Mouse (Mus musculus) intestine, embryonic 16.5 days (tissue): ENCODE results near the gene Ugt1a5. TPM values are rescaled to one million over a fixed set of nuclear protein-coding genes. Genes with fewer than 3 reads are reported as not detected.

ENCODE experiments used
- ATAC-seq: fragments of 200-750 bp; cut with Nextera tagmentation; 2 replicates; pipeline ENCODE4 v1.8.0; 2017; ENCODE audit warnings: moderate TSS enrichment, moderate library complexity
- H3K27ac ChIP-seq: fragments of 300-500 bp; sonication (generic); 2 replicates; pipeline ENCODE4 v1.5.1; 2014; ENCODE audit warnings: mild to moderate bottlenecking, low read length
- H3K27me3 ChIP-seq: fragments of 300-500 bp; sonication (generic); replicated peaks from 2 replicates; pipeline ENCODE4 v1.6.1; 2014; ENCODE audit warnings: low read length, control low read depth, mixed read lengths; ENCODE audit not compliant: control insufficient read depth, insufficient read depth
- H3K36me3 ChIP-seq: fragments of 300-500 bp; sonication (generic); 2 replicates; pipeline ENCODE4 v1.6.1; 2014; ENCODE audit warnings: low read length, control low read depth; ENCODE audit not compliant: control insufficient read depth, insufficient read depth
- H3K4me1 ChIP-seq: fragments of 300-500 bp; sonication (generic); 2 replicates; pipeline ENCODE4 v1.6.1; 2014; ENCODE audit warnings: low read length, control low read depth, mixed read lengths; ENCODE audit not compliant: control insufficient read depth, insufficient read depth
- H3K4me2 ChIP-seq: fragments of 300-500 bp; sonication (generic); 2 replicates; pipeline ENCODE4 v1.6.1; 2014; ENCODE audit warnings: low read depth, low read length, control low read depth
- H3K4me3 ChIP-seq: fragments of 300-500 bp; sonication (generic); 2 replicates; pipeline ENCODE4 v1.5.1; 2014; ENCODE audit warnings: mild to moderate bottlenecking, low read length
- H3K9ac ChIP-seq: fragments of 300-500 bp; sonication (generic); 2 replicates; pipeline ENCODE4 v1.6.1; 2014; ENCODE audit warnings: low read depth, low read length
- H3K9me3 ChIP-seq: fragments of 300-500 bp; sonication (generic); 2 replicates; pipeline ENCODE4 v1.6.1; 2016; ENCODE audit warnings: low read length, control low read depth; ENCODE audit not compliant: control insufficient read depth
- WGBS: fragments of 180-500 bp; shearing (Covaris S2); extraction: QIAGEN DNeasy Blood & Tissue Kit; methylation state at CpG from one replicate; pipeline ENCODE4 v1.1.7; 2014; 5-methylcytosine and 5-hydroxymethylcytosine counted together
- polyA plus RNA-seq: library from polyadenylated mRNA; unstranded; fragments of >200 nt; fragmentation: Nextera tagmentation; extraction: Ambion mirVana; gene quantifications from 2 replicates; pipeline ENCODE4 v1.2.1, GENCODE M21; 2015

Gene Ugt1a5
- polyA plus RNA-seq, 1 experiment from 2014 or later, result not detected

- H3K9me3 ChIP-seq, result no peaks in the 10 kb centered on the region
- H3K27ac ChIP-seq, result no peak overlapping the region
- no peaks in the 10 kb centered on the region for H3K27me3 ChIP-seq
- H3K4me3 ChIP-seq, result no peak overlapping the region
- no peaks in the 10 kb centered on the region for H3K36me3 ChIP-seq
- ATAC-seq, result no peak
- 74% methylated on average over 5 of the region's 5 CpGs for WGBS
- H3K9ac ChIP-seq, result no peak overlapping the region
- no peak overlapping the region for H3K4me2 ChIP-seq
- H3K4me1 ChIP-seq, result no peaks in the 10 kb centered on the region
These were observed 20.6 kb downstream of the Ugt1a5 start for GRCm38 (mm10) chr1:88186325-88186935.

DNA sequence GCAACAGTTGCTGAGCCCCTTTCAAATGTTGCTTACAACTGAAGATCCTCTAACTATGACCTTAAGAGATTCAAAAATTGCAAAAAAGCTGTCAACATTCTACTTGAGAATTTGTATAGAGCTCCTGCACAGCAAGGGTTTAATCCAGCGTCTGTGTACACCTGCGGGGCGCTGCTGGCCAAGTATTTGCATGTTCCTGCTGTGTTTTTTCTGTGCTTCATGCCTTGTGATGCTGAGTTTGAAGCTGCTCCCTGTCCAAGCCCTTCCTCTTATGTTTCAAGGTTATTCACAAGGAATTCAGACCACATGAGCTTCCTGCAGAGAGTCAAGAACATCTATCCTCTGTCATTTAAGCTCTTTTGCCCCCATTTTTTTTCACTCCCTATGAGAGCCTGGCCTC is 26.3 kb downstream of the Ugt1a5 start:
- no peaks in the 10 kb centered on the region for H3K4me1 ChIP-seq
- no peaks in the 10 kb centered on the region for H3K27me3 ChIP-seq
- no peaks in the 10 kb centered on the region for H3K9me3 ChIP-seq
- no peak for ATAC-seq
- H3K9ac ChIP-seq, result no peak overlapping the region
- 75% methylated on average over 3 of the region's 3 CpGs for WGBS
- H3K4me3 ChIP-seq, result no peak overlapping the region
- H3K27ac ChIP-seq, result no peak overlapping the region
- H3K36me3 ChIP-seq, result no peaks in the 10 kb centered on the region
- H3K4me2 ChIP-seq, result no peak overlapping the region

GRCm38 (mm10) chr1:88195687-88196086 is 29.9 kb downstream of the Ugt1a5 start:
- no peak for ATAC-seq
- H3K4me2 ChIP-seq, result no peak overlapping the region
- no peaks in the 10 kb centered on the region for H3K27me3 ChIP-seq
- H3K9ac ChIP-seq, result no peak overlapping the region
- H3K36me3 ChIP-seq, result no peaks in the 10 kb centered on the region
- no peak overlapping the region for H3K4me3 ChIP-seq
- no peaks in the 10 kb centered on the region for H3K4me1 ChIP-seq
- 92% methylated on average over 1 of the region's 1 CpGs for WGBS
- no peaks in the 10 kb centered on the region for H3K9me3 ChIP-seq
- no peak overlapping the region for H3K27ac ChIP-seq

DNA sequence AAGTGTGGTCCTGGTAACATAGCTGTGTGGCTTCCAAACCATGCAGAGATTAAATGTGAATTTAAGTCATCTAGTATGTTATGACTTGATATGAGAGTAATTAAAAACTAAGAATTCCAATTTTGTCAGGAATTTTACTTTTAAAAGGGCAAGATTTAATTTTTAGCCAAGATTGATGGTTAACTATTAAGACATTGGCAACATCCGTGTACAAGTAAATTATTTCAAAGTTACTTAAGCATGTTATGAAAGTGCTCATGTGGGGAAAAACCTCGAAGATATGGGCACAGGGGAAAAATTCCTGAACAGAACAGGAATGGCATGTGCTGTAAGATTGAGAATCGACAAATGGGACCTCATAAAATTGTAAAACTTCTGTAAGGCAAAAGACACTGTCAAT is 31.6 kb downstream of the Ugt1a5 start:
- H3K4me2 ChIP-seq, result no peak overlapping the region
- no peak overlapping the region for H3K9ac ChIP-seq
- H3K4me1 ChIP-seq, result no peaks in the 10 kb centered on the region
- H3K27ac ChIP-seq, result no peak overlapping the region
- H3K36me3 ChIP-seq, result no peaks in the 10 kb centered on the region
- no peaks in the 10 kb centered on the region for H3K9me3 ChIP-seq
- no peaks in the 10 kb centered on the region for H3K27me3 ChIP-seq
- ATAC-seq, result no peak
- H3K4me3 ChIP-seq, result no peak overlapping the region
- WGBS, result 72% methylated on average over 3 of the region's 3 CpGs

- no peak overlapping the region for H3K9ac ChIP-seq
- H3K9me3 ChIP-seq, result peaks cover 3% of the 10 kb centered on the region; the same call in 1 of the 2 replicates
- H3K36me3 ChIP-seq, result no peaks in the 10 kb centered on the region
- no peak overlapping the region for H3K27ac ChIP-seq
- no peak for ATAC-seq
- no peaks in the 10 kb centered on the region for H3K27me3 ChIP-seq
- no peaks in the 10 kb centered on the region for H3K4me1 ChIP-seq
- WGBS, result 58% methylated on average over 2 of the region's 2 CpGs
- no peak overlapping the region for H3K4me2 ChIP-seq
- H3K4me3 ChIP-seq, result no peak overlapping the region
These were observed 34.2 kb downstream of the Ugt1a5 start for GRCm38 (mm10) chr1:88199996-88200395.

DNA sequence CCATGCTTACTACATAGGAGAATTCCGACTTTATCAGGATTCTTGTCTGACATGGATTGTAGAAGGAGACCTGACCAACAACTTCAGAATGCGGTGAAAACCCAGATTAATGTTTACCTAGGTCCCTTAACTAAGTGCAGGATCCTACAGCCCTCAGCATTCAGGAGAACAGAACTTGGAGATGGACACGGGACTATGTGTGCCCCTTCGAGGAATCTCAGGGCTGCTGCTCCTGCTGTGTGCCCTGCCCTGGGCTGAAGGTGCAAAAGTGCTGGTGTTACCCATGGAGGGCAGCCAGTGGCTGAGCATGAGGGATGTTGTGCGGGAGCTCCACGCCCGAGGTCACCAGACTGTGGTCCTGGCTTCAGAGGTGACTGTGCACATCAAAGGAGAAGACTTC is 34.6 kb downstream of the Ugt1a5 start, which contains the start of gene Ugt1a2:
Gene Ugt1a2, plus strand, starts transcription at position 146 of the 400 bp plus-strand sequence.
- no peak for ATAC-seq
- Histone ChIP-seq H3K36me3 (no peaks in the 10 kb centered on the region), H3K4me1 (no peaks in the 10 kb centered on the region), H3K27me3 (no peaks in the 10 kb centered on the region), H3K9me3 (peaks cover 3% of the 10 kb centered on the region; the same call in 1 of the 2 replicates), H3K4me3 (no peak within 1 kb of the TSS), H3K4me2 (no peak within 1 kb of the TSS), H3K27ac (no peak within 1 kb of the TSS), H3K9ac (no peak within 1 kb of the TSS)
- WGBS, result 68% methylated on average over 7 of the region's 7 CpGs

DNA sequence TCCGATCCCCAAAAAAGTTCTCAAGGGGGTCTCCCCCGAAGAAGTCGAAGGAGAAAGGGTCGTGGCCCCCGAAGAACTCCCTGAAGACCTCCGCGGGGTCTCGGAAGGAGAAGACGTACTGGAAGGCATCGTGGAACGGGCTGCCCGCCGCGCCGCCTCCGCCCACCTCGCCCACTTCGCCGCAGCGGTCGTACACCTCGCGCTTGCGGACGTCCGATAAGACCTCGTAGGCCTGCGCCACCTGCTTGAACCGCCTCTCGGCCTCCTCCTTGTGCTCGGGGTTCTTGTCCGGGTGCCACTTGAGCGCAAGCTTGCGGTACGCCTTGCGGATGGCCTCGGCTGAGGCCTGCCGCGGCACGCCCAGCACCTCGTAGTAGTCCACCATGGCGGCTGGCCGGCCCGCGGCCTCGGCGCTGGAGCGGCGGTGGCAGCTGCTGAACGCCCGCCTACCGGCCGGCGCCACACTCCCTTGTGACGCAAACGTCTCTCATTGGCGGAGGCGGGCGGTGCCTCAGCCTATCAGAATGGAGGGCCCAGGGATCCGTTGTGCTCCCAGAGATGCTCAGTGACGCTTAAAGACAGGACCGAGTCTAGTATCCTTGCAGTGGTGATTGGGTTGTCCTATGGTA is 39.6 kb downstream of the Ugt1a5 start, which contains the start of gene Dnajb3:
Gene Dnajb3, minus strand, starts transcription at position 489 of the 629 bp plus-strand sequence.
- Histone ChIP-seq H3K36me3 (no peaks in the 10 kb centered on the region), H3K27ac (peak within 1 kb of the TSS; percentile 58; the same call in 1 of the 2 replicates), H3K4me3 (peak within 1 kb of the TSS; percentile 59), H3K9ac (peak within 1 kb of the TSS; percentile 83), H3K27me3 (no peaks in the 10 kb centered on the region), H3K4me2 (peak within 1 kb of the TSS; percentile 93), H3K9me3 (peaks cover 3% of the 10 kb centered on the region; the same call in 1 of the 2 replicates), H3K4me1 (no peaks in the 10 kb centered on the region)
- 7% methylated on average over 62 of the region's 62 CpGs for WGBS
- peak; percentile 92 for ATAC-seq

- ATAC-seq, result peak; percentile 48
- H3K9ac ChIP-seq, result no peak overlapping the region
- peak overlapping the region; percentile 50; the same call in 1 of the 2 replicates for H3K27ac ChIP-seq
- no peaks in the 10 kb centered on the region for H3K4me1 ChIP-seq
- no peaks in the 10 kb centered on the region for H3K36me3 ChIP-seq
- WGBS, result 67% methylated on average over 2 of the region's 2 CpGs
- no peak overlapping the region for H3K4me2 ChIP-seq
- H3K27me3 ChIP-seq, result no peaks in the 10 kb centered on the region
- no peak overlapping the region for H3K4me3 ChIP-seq
- peaks cover 8% of the 10 kb centered on the region for H3K9me3 ChIP-seq
These were observed 41.1 kb downstream of the Ugt1a5 start for GRCm38 (mm10) chr1:88206843-88207479.

DNA sequence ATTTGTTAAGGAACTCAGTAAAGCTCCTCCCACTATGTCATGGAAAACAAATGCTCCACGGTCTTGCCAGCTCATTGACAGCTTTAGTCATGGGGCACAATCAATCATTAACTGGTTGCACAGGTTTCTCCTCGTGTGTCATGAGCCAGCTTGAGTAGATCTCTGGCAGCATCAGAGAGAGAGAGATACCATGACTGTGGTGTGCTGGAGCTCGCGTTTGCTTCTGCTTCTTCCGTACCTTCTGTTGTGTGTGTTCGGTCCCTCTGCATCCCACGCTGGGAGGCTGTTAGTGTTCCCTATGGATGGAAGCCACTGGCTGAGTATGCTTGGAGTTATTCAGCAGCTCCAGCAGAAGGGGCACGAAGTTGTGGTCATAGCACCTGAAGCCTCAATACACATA is 46.0 kb downstream of the Ugt1a5 start, which contains the start of gene Ugt1a1:
Gene Ugt1a1, plus strand, starts transcription at position 148 of the 400 bp plus-strand sequence.
- peaks cover 40% of the 10 kb centered on the region for H3K9me3 ChIP-seq
- no peaks in the 10 kb centered on the region for H3K27me3 ChIP-seq
- H3K36me3 ChIP-seq, result no peaks in the 10 kb centered on the region
- no peak within 1 kb of the TSS for H3K9ac ChIP-seq
- no peak within 1 kb of the TSS for H3K27ac ChIP-seq
- H3K4me1 ChIP-seq, result no peaks in the 10 kb centered on the region
- H3K4me2 ChIP-seq, result no peak within 1 kb of the TSS; the same call in 1 of the 2 replicates
- 65% methylated on average over 8 of the region's 8 CpGs for WGBS
- peak; percentile 48 for ATAC-seq
- H3K4me3 ChIP-seq, result no peak within 1 kb of the TSS
